Mouse (Mus musculus) ES-E14 (cell line): Measurements from ENCODE around the gene Arl13b. TPM values are rescaled to one million over a fixed set of nuclear protein-coding genes. Genes with fewer than 3 reads are reported as not detected.

Experiments used
- DNase-seq: peaks from one replicate; pipeline ENCODE4 v3.0.0-alpha.2; 2013; ENCODE audit warnings: low read depth, low spot score
- H3K27ac ChIP-seq: 2 replicates; pipeline ENCODE4 v1.5.1; 2012; ENCODE audit warnings: low read depth, mild to moderate bottlenecking, low read length, moderate library complexity, mixed read lengths; ENCODE audit not compliant: poor library complexity, insufficient read depth, severe bottlenecking
- H3K36me3 ChIP-seq: 2 replicates; pipeline ENCODE4 v1.6.1; 2012; ENCODE audit warnings: mild to moderate bottlenecking, low read length, moderate library complexity, mixed read lengths; ENCODE audit not compliant: control insufficient read depth, poor library complexity, insufficient read depth, severe bottlenecking
- H3K4me1 ChIP-seq, 2 experiments: fragments of 150-350 bp in 1 of 2; sonication (generic) in 1 of 2; 2 replicates each; pipeline ENCODE4 v1.6.1; 2012; ENCODE audit warnings: low read length in 2 of 2, mild to moderate bottlenecking in 1 of 2, mixed read lengths in 1 of 2; ENCODE audit not compliant: control insufficient read depth in 2 of 2, insufficient read depth in 2 of 2, poor library complexity in 1 of 2
- H3K4me3 ChIP-seq, 2 experiments: fragments of 150-350 bp in 1 of 2; sonication (generic) in 1 of 2; 2 replicates each; pipeline ENCODE4 v1.5.1; 2012; ENCODE audit warnings: low read length in 2 of 2, low read depth in 1 of 2, mild to moderate bottlenecking in 1 of 2, mixed read lengths in 1 of 2; ENCODE audit not compliant: insufficient read depth in 1 of 2, poor library complexity in 1 of 2, severe bottlenecking in 1 of 2
- H3K9ac ChIP-seq: 2 replicates; pipeline ENCODE4 v1.6.1; 2012; ENCODE audit warnings: low read depth, mild to moderate bottlenecking, low read length, mixed read lengths; ENCODE audit not compliant: poor library complexity, insufficient read depth, severe bottlenecking
- H3K9me3 ChIP-seq: fragments of 150-350 bp; sonication (generic); 2 replicates; pipeline ENCODE4 v1.6.1; 2012; ENCODE audit warnings: low read depth, mild to moderate bottlenecking, low read length; ENCODE audit not compliant: control insufficient read depth, insufficient read depth
- CHD2 ChIP-seq: IDR thresholded peaks from 2 replicates; pipeline ENCODE4 v1.6.1; 2014; ENCODE audit warnings: mild to moderate bottlenecking, low read depth, low read length, inconsistent platforms
- HCFC1 ChIP-seq: IDR thresholded peaks from 2 replicates; pipeline ENCODE4 v1.6.1; 2012; ENCODE audit warnings: low read length, inconsistent platforms, borderline replicate concordance; ENCODE audit not compliant: insufficient read depth
- MAFK ChIP-seq: IDR thresholded peaks from 2 replicates; pipeline ENCODE4 v1.6.1; 2014; ENCODE audit warnings: mild to moderate bottlenecking, low read depth, low read length, inconsistent platforms; ENCODE audit not compliant: insufficient read depth
- ZC3H11A ChIP-seq: IDR thresholded peaks from 2 replicates; pipeline ENCODE4 v1.6.1; 2012; ENCODE audit warnings: low read depth, mild to moderate bottlenecking, inconsistent platforms, low read length, borderline replicate concordance
- ZNF384 ChIP-seq: IDR thresholded peaks from 2 replicates; pipeline ENCODE4 v1.6.1; 2012; ENCODE audit warnings: low read depth, low read length, inconsistent platforms
- in situ Hi-C, 2 experiments: fragments of 600-800 bp; cut with MboI; formaldehyde crosslinking; loops; one replicate each; pipeline ENCODE4 v1.15.1; 2025; ENCODE audit warnings: low sequenced_read_pairs in 2 of 2, inconsistent platforms in 1 of 2; ENCODE audit not compliant: unreplicated experiment in 2 of 2
- total RNA-seq: library from RNA; depleted of rRNA; stranded (reverse); fragments of 300-350 nt; gene quantifications from 2 replicates; pipeline ENCODE4 v1.2.3, GENCODE M21; 2012

Arl13b gene
- total RNA-seq, 1 experiment, result 7.3 TPM

GRCm38 (mm10) chr16:62845341-62845740 lies 1.5 kb downstream of the Arl13b start:
- peaks cover 2% of the 10 kb centered on the region in 2 experiments; a peak in 3 of 4 replicates for H3K4me1 ChIP-seq
- no peaks in the 10 kb centered on the region for H3K9me3 ChIP-seq
- no peak for DNase-seq
- H3K27ac ChIP-seq, result no peak overlapping the region
- H3K4me3 ChIP-seq, result no peak overlapping the region
- in situ Hi-C loops, result no loop called here
- H3K9ac ChIP-seq, result no peak overlapping the region
- TF ChIP-seq ZNF384, result no peak
- TF ChIP-seq MAFK, result no peak
- TF ChIP-seq CHD2, result no peak
- no peak for TF ChIP-seq ZC3H11A
- TF ChIP-seq HCFC1, result no peak
- H3K36me3 ChIP-seq, result no peaks in the 10 kb centered on the region

DNA sequence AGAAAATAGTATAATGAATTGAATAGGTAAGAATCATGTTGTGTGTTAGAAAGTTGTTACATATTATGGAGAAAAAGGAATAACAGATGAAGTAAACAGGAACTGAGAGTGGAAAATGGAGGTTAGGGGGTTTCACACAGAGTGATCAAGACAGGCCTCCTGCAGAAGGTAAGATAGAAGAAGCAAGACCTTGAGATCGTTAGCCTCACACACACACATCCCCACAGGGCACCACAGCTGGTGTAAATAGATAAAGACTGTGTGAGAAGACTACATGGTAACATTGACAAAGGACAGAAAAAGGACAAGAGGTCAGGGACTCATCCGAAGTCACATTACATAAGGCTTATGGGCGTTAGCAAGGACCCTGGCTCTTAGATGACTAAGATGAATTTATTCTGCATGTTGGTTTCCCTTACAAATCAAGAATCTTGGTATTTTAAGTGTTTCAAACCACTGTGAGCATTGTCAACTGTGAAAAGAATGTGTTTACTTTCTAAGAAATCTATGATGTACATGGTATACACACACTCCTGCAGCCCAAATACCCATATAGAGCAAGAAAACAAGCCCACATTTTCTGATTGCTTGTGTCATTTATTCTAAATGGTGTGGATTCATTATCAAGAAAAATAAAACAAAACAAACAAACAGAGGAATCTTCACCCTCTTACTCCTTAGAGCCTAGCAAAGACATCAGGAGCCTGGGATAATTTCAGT lies 12.7 kb downstream of the Arl13b start:
- Histone ChIP-seq H3K27ac (no peak overlapping the region), H3K4me1 (no peaks in the 10 kb centered on the region), H3K36me3 (no peaks in the 10 kb centered on the region), H3K9me3 (no peaks in the 10 kb centered on the region), H3K4me3 (no peak overlapping the region), H3K9ac (no peak overlapping the region)
- TF ChIP-seq CHD2 (no peak), HCFC1 (no peak), ZNF384 (no peak), MAFK (no peak), ZC3H11A (no peak)
- DNase-seq, result no peak
- in situ Hi-C loops, result no loop called here

DNA sequence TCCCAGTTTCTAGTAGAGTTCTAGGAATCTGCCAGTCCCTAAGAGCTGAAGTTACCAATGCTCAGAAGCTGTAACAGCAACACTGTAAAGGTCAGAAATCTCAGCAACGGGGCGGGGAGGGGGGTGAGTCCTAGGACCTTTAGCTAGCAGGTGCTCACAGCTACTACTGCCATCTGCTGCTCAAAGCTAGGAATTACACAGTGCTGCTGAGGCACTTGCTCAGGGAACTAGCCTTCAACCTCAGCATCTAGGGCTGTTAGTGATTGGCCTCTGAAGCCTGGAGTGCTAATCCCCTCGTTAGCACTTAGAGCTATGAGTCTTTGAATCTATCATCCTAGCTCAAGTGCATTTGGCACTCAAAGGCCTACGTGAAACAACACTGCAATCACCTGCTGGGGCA lies 14.4 kb downstream of the Arl13b start:
- H3K36me3 ChIP-seq, result no peaks in the 10 kb centered on the region
- DNase-seq, result peak; percentile 49
- in situ Hi-C loops, result no loop called here
- H3K4me1 ChIP-seq, result no peaks in the 10 kb centered on the region
- no peak for TF ChIP-seq MAFK
- TF ChIP-seq CHD2, result no peak
- no peak overlapping the region for H3K9ac ChIP-seq
- H3K4me3 ChIP-seq, result no peak overlapping the region
- H3K27ac ChIP-seq, result no peak overlapping the region
- no peaks in the 10 kb centered on the region for H3K9me3 ChIP-seq

- no peaks in the 10 kb centered on the region for H3K9me3 ChIP-seq
- no peak overlapping the region for H3K4me3 ChIP-seq
- H3K9ac ChIP-seq, result no peak overlapping the region
- H3K4me1 ChIP-seq, result no peaks in the 10 kb centered on the region
- no peak overlapping the region for H3K27ac ChIP-seq
- DNase-seq, result no peak
- no peaks in the 10 kb centered on the region for H3K36me3 ChIP-seq
- no peak for TF ChIP-seq ZC3H11A
- no peak for TF ChIP-seq HCFC1
- no peak for TF ChIP-seq ZNF384
- no peak for TF ChIP-seq CHD2
- no peak for TF ChIP-seq MAFK
- in situ Hi-C loops, result no loop called here
These were observed 14.8 kb downstream of the Arl13b start for GRCm38 (mm10) chr16:62832027-62832426.
